ENCODE assay signal across 8 mouse cellular contexts in genomic region chr8:120289698-120290181, GRCm38 (mm10).
DNase-seq lines count a peak whose midpoint lies in the region; ATAC-seq lines count a peak whose summit lies in the region.

No protein-coding gene starts in this region.

- peak; percentile 52 to 68 for DNase-seq in left cerebral cortex, adult 18-20 months (ENCODE audit: low spot score in 2 of 2)
- no peak for DNase-seq in left cerebral cortex, adult 11 months (ENCODE audit: low spot score)
- peak; percentile 89 to 90 for DNase-seq in cerebellum, postnatal 25 days
- DNase-seq in heart, adult 8-10 months (ENCODE audit: low spot score): peak; percentile 80
- DNase-seq in layer of hippocampus, postnatal 36 days: peak; percentile 70 to 75
- DNase-seq in lung, postnatal 36 days: peak; percentile 55
- no peak for DNase-seq in spleen, postnatal 14 days (ENCODE audit: low spot score in 2 of 2)

- no peak for ATAC-seq in megakaryocyte progenitor cell, adult 5-6 weeks (replicated peaks; ENCODE audit: poor library complexity)

Comparison
In these comparisons a context has a peak if more than half of its experiments do, and no peak if none do; other contexts are left out.
1. DNase-seq: peak in left cerebral cortex, adult 18-20 months (2 of 2), cerebellum, postnatal 25 days (2 of 2), heart, adult 8-10 months (single experiment), layer of hippocampus, postnatal 36 days (2 of 2) and lung, postnatal 36 days (single experiment); none in left cerebral cortex, adult 11 months (single experiment) and spleen, postnatal 14 days (0 of 2).